Mouse (Mus musculus): ENCODE data around the gene Fam43b. TPM values are rescaled to one million over a fixed set of nuclear protein-coding genes. Genes with fewer than 3 reads are reported as not detected.

The Fam43b gene
- not detected for polyA plus RNA-seq (2012; fragmentation: generic; extraction: Trizol)

GRCm38 (mm10) chr4:138395971-138396645 lies at the start of gene Fam43b:
TSS of gene Fam43b (minus strand) at chr4:138396528.

DNA sequence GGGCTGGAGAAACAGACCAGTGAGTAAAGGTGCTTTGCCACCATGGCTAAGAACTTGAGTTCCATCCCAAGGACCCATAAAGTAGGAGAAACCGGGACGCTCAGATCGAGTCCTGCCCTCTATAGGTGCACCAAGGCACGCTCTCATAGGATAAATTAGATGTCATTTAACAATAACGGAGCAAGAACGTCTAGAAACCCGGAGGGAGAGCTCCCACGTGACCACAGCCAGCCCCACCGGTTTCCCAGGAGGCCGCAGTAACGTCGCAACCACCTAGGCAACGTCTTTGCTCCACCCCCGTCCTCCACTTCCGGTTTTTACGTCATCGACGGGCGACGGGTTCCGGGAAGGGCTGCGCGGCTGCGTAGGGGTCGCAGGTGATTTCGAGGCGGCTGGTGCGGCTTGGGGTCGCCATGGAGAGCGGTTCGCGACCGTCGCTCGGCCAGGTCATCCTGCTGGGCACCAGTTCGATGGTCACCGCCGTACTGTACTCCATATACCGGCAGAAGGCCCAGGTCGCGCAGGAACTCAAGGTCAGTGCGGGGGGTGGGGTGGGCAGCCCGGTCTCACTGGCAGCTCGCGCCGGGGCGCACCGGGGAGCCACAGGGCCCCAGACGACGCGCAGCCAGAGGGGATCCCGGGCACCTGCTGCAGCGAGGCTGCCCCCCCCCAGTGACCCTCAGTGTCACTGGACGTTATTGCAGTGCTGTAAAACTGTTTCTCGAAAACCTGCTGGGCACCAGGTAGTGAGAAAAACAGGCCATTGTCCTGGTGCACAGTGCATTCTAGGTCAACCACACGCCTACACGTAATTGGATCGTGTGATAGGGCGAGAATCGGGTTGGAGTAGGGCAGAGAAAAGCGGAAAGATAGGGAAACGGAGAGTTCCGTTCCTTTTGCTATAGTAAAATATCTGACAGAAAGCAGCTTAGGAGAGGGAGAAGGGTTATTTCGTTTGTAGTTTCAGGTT lies 38.3 kb upstream of the Fam43b start, which contains the start of gene Mul1:
TSS of gene Mul1 (plus strand) at position 325 of the 970 bp plus-strand sequence.

DNA sequence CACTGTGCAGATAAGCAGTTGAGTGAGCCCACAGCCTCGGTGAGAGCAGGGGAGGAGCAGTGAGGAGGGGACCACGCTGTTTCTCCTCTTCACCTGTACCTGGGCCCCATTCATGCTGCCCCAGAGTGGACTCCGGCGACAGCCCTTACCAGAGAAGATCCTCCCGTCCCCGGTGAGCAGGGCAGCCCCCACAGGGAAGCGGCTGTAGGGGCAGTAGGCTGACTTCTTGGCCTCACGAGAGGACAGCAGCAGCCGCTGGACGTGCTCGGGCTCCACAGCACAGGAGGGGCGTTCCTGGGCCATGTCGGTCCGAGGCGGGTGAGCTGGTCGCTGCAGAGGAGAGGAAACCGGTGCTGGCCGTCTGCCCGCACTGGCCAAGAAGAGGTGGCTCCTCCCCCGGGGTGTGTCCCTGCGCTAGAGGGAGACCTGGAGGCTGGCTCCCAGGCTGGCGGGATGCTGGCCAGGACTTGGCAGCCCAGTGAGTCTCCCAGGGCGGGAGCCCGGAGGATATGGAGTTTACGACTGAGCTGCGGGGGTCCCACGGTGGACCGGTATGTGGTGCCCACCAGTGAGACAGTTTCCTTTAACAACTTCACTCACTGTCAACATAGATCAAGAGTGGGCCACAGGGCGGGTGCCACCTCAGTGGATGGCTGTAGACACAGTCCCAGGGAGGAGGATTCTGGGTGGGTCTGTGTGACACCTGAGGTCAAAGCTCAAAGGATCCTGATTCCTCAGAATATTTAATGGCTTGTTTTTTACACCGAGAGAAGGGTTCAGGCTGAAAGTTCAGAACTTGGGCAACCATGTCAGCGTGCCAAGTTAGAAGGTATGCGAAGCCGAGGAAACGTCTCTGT lies 28.5 kb downstream of the Fam43b start, which contains the start of gene Cda:
TSS of gene Cda (minus strand) at position 352 of the 857 bp plus-strand sequence.

Other genes with a start within 250 kb of the Fam43b start
- 10 to 100 TPM in 1 of 2 experiments, 1 to 10 TPM in 1; 9.9 to 69.8 TPM for gene Hp1bp3, start 180.2 kb downstream of the Fam43b start, polyA plus RNA-seq (2012; fragmentation: generic; extraction: Trizol)
- under 1 TPM; 0.06 to 0.35 TPM for gene Sh2d5, start 146.1 kb downstream of the Fam43b start, polyA plus RNA-seq (2012; fragmentation: generic; extraction: Trizol)
- gene Kif17, start 146.1 kb downstream of the Fam43b start, polyA plus RNA-seq (2012; fragmentation: generic; extraction: Trizol): under 1 TPM; 0.04 to 0.37 TPM
- 100 to 1,000 TPM; 147 to 257 TPM for gene Ddost, start 91.8 kb downstream of the Fam43b start, polyA plus RNA-seq (2012; fragmentation: generic; extraction: Trizol)
- gene Pink1, start 70.2 kb downstream of the Fam43b start, polyA plus RNA-seq (2012; fragmentation: generic; extraction: Trizol): 10 to 100 TPM; 19.0 to 74.3 TPM
- gene Cda, start 28.5 kb downstream of the Fam43b start, polyA plus RNA-seq (2012; fragmentation: generic; extraction: Trizol): 10 to 100 TPM; 64.5 to 81.4 TPM
- gene Mul1, start 38.1 kb upstream of the Fam43b start, polyA plus RNA-seq (2012; fragmentation: generic; extraction: Trizol): 10 to 100 TPM; 15.4 to 17.9 TPM
- gene Camk2n1, start 57.8 kb upstream of the Fam43b start, polyA plus RNA-seq (2012; fragmentation: generic; extraction: Trizol): under 1 TPM; 0.05 to 0.34 TPM
- gene Vwa5b1, start 239.4 kb upstream of the Fam43b start, polyA plus RNA-seq (2012; fragmentation: generic; extraction: Trizol): not detected

Data from C3H10T1/2 (cell line).